Mouse (Mus musculus) hindbrain, embryonic 12.5 days (tissue): ENCODE results near the gene Cygb. TPM values are rescaled to one million over a fixed set of nuclear protein-coding genes. Genes with fewer than 3 reads are reported as not detected.

Source experiments
- polyA plus RNA-seq: library from polyadenylated mRNA; unstranded; fragments of >200 nt; fragmentation: Nextera tagmentation; extraction: Ambion mirVana; gene quantifications from 2 replicates; pipeline ENCODE4 v1.2.1, GENCODE M21; 2016

Cygb gene
- polyA plus RNA-seq, 1 experiment from 2014 or later, result 4.5 TPM

Other genes starting within 250 kb of the Cygb start
- 44.8 and 47.2 TPM in 2 replicates for gene Rnf157, start 241.3 kb downstream of the Cygb start, polyA plus RNA-seq
- 46.6 and 50.6 TPM in 2 replicates for gene Ubald2, start 220.2 kb downstream of the Cygb start, polyA plus RNA-seq
- gene Qrich2, start 188.1 kb downstream of the Cygb start, polyA plus RNA-seq, result 0.18 and 0.39 TPM in 2 replicates
- gene Prpsap1, start 160.1 kb downstream of the Cygb start, polyA plus RNA-seq, result 164 and 179 TPM in 2 replicates
- 8.9 and 10.2 TPM in 2 replicates for gene Sphk1, start 123.4 kb downstream of the Cygb start, polyA plus RNA-seq
- 23.6 and 27.6 TPM in 2 replicates for gene Ube2o, start 72.9 kb downstream of the Cygb start, polyA plus RNA-seq
- 0.15 TPM in 1 of 2 replicates, not detected in the other for gene Aanat, start 67.9 kb downstream of the Cygb start, polyA plus RNA-seq
- gene Rhbdf2, start 27.3 kb downstream of the Cygb start, polyA plus RNA-seq, result 3.7 and 4.5 TPM in 2 replicates
- gene Prcd, start 779 bp downstream of the Cygb start, polyA plus RNA-seq, result 0.34 and 0.43 TPM in 2 replicates
- not detected in 2 replicates for gene St6galnac1, start 121.2 kb upstream of the Cygb start, polyA plus RNA-seq
- gene Mxra7, start 173.7 kb upstream of the Cygb start, polyA plus RNA-seq, result 95.0 and 105 TPM in 2 replicates
- gene Mettl23, start 189.0 kb upstream of the Cygb start, polyA plus RNA-seq, result 56.1 and 64.9 TPM in 2 replicates
- gene Jmjd6, start 189.1 kb upstream of the Cygb start, polyA plus RNA-seq, result 82.3 and 82.9 TPM in 2 replicates
- 43.3 and 47.6 TPM in 2 replicates for gene Mfsd11, start 198.1 kb upstream of the Cygb start, polyA plus RNA-seq
- gene Srsf2, start 198.8 kb upstream of the Cygb start, polyA plus RNA-seq, result 822 and 828 TPM in 2 replicates